In the genomic region with DNA sequence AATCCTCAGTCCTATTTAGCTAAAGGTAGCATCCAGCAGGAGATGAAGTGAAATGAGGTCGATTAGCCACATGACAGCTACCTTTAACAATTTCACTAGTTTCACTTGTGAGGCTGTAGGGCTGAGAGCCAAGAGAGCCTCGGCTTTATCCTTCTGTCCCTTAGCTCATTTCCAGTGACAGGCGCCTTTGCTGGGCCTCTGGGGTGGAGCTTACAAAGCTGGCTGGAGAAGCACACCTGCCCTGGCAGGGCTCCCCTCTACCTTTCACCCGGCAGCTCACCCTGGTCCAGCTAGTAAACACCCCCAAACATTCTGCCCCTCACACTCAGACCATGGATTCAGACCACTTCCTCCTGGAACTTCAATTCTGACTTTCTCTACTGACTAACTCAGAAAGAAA, we compare ENCODE assay signal across 22 mouse cellular contexts. TPM values are rescaled to one million over a fixed set of nuclear protein-coding genes. Genes with fewer than 3 reads are reported as not detected.
A peak's percentile ranks its signal among the peaks of the same experiment; 100 is the strongest.
DNase-seq lines count a peak whose midpoint lies in the region; ATAC-seq lines count a peak whose summit lies in the region.
"Had no signal": no experiment of that assay in that cellular context is flagged by ENCODE, and none has a peak within 500 bp of the region (broad histone marks: within the 10 kb centered on the region; RNA-seq: fewer than 3 reads in every experiment).

No protein-coding gene starts in this region.

- H3K4me1 ChIP-seq in forebrain, embryonic 14.5 days (ENCODE audit: control insufficient read depth, insufficient read depth, low read length): no peaks in the 10 kb centered on the region
- H3K4me1 ChIP-seq in forebrain, embryonic 10.5 days: no peaks in the 10 kb centered on the region
- H3K4me1 ChIP-seq: embryonic facial prominence, embryonic 12.5 days; hindbrain, embryonic 15.5 days; intestine, embryonic 15.5 days had no signal

- H3K4me2 ChIP-seq in forebrain, embryonic 14.5 days (ENCODE audit: low read length): no peak overlapping the region
- H3K4me2 ChIP-seq: embryonic facial prominence, embryonic 12.5 days; hindbrain, embryonic 15.5 days; intestine, embryonic 15.5 days; limb, embryonic 13.5 days; lung, embryonic 14.5 days had no signal

- no peak overlapping the region for H3K4me3 ChIP-seq in forebrain, embryonic 14.5 days (ENCODE audit: low read depth, low read length)
- no peak overlapping the region for H3K4me3 ChIP-seq in forebrain, embryonic 10.5 days
- H3K4me3 ChIP-seq: embryonic facial prominence, embryonic 12.5 days; hindbrain, embryonic 15.5 days; intestine, embryonic 15.5 days; limb, embryonic 13.5 days had no signal

- DNase-seq in adrenal gland, postnatal 10 days: peak; percentile 14
- DNase-seq in adrenal gland, postnatal 4 days (ENCODE audit: low spot score in 2 of 2): no peak
- peak; percentile 8 for DNase-seq in forebrain, embryonic 14.5 days (ENCODE audit: low spot score)
- no peak for DNase-seq in forebrain, embryonic 10.5 days (ENCODE audit: extremely low spot score, low spot score)
- DNase-seq in Muller cell, postnatal 12 days (ENCODE audit: inconsistent ontology term): peak; percentile 19
- DNase-seq in kidney, adult 18-20 months: no peak
- no peak for DNase-seq in kidney, postnatal 25 days
- DNase-seq: cerebellum, adult 11-12 months; gastrocnemius, postnatal 25 days; kidney, postnatal 4 days; lung, embryonic 14.5 days; thymus, postnatal 25 days had no signal

- no peak for ATAC-seq in forebrain, embryonic 14.5 days
- peak; percentile 33 for ATAC-seq in megakaryocyte, adult 5-6 weeks (ENCODE audit: poor library complexity, severe bottlenecking)
- ATAC-seq: CD4-positive, CD25-positive, alpha-beta regulatory T cell, adult 4 months; forebrain, embryonic 16.5 days; intestine, embryonic 15.5 days; midbrain, embryonic 16.5 days; Patski had no signal

- H3K27ac ChIP-seq in forebrain, embryonic 14.5 days (ENCODE audit: low read depth, low read length): no peak overlapping the region
- no peak overlapping the region for H3K27ac ChIP-seq in forebrain, embryonic 10.5 days
- H3K27ac ChIP-seq: embryonic facial prominence, embryonic 12.5 days; hindbrain, embryonic 15.5 days; intestine, embryonic 15.5 days; limb, embryonic 13.5 days; liver, embryonic 14.5 days had no signal

- no peak overlapping the region for H3K9ac ChIP-seq in forebrain, embryonic 14.5 days (ENCODE audit: low read length)
- H3K9ac ChIP-seq: embryonic facial prominence, embryonic 12.5 days; hindbrain, embryonic 15.5 days; intestine, embryonic 15.5 days; limb, embryonic 13.5 days; liver, embryonic 14.5 days; lung, embryonic 14.5 days had no signal

- H3K27me3 ChIP-seq in forebrain, embryonic 14.5 days (replicated peaks; ENCODE audit: control insufficient read depth, insufficient read depth, low read length): no peaks in the 10 kb centered on the region
- H3K27me3 ChIP-seq in forebrain, embryonic 10.5 days (ENCODE audit: poor library complexity, severe bottlenecking): no peaks in the 10 kb centered on the region
- H3K27me3 ChIP-seq: embryonic facial prominence, embryonic 12.5 days; hindbrain, embryonic 15.5 days; intestine, embryonic 15.5 days; limb, embryonic 13.5 days; Patski had no signal

- WGBS in forebrain, embryonic 14.5 days: 37% methylated on average over 4 of the region's 4 CpGs
- 67% methylated on average over 4 of the region's 4 CpGs for WGBS in forebrain, embryonic 10.5 days

- no peaks in the 10 kb centered on the region for H3K36me3 ChIP-seq in forebrain, embryonic 14.5 days (ENCODE audit: control insufficient read depth, insufficient read depth, low read length)
- H3K36me3 ChIP-seq in forebrain, embryonic 10.5 days (replicated peaks): no peaks in the 10 kb centered on the region
- H3K36me3 ChIP-seq: embryonic facial prominence, embryonic 12.5 days; hindbrain, embryonic 15.5 days; intestine, embryonic 15.5 days; limb, embryonic 13.5 days had no signal

- H3K9me3 ChIP-seq in forebrain, embryonic 14.5 days (replicated peaks; ENCODE audit: control insufficient read depth, low read length): no peaks in the 10 kb centered on the region
- no peaks in the 10 kb centered on the region for H3K9me3 ChIP-seq in forebrain, embryonic 10.5 days
- H3K9me3 ChIP-seq: embryonic facial prominence, embryonic 12.5 days; hindbrain, embryonic 15.5 days; intestine, embryonic 15.5 days; limb, embryonic 13.5 days had no signal

RNA-seq across cellular contexts. Expression of a gene that starts 24.1 kb away (rescaled TPM):
- total RNA-seq in adrenal gland, postnatal 10 days (2021): 10 to 100 TPM; 28.0 to 31.0 TPM
- 10 to 100 TPM; 38.8 to 40.7 TPM for total RNA-seq in adrenal gland, postnatal 4 days (2021)
- 31.7 and 34.3 TPM in 2 replicates for polyA plus RNA-seq in forebrain, embryonic 14.5 days (2014; fragmentation: Nextera tagmentation; extraction: Ambion mirVana)
- polyA plus RNA-seq in forebrain, embryonic 10.5 days (2016; fragmentation: Nextera tagmentation; extraction: Ambion mirVana): 138 and 147 TPM in 2 replicates
- 17.6 and 21.3 TPM in 2 replicates for total RNA-seq in megakaryocyte, adult 5-6 weeks (2015)
- total RNA-seq in megakaryocyte, adult 5-6 weeks (2017): 16.7 and 18.2 TPM in 2 replicates

Comparison
In these comparisons a context has a peak if more than half of its experiments do, and no peak if none do; other contexts are left out.
1. DNase-seq: peak in adrenal gland, postnatal 10 days (single experiment), forebrain, embryonic 14.5 days (single experiment) and Muller cell, postnatal 12 days (single experiment); none in adrenal gland, postnatal 4 days (0 of 2), forebrain, embryonic 10.5 days (single experiment), kidney, adult 18-20 months (single experiment) and kidney, postnatal 25 days (0 of 2).